Mouse (Mus musculus): ENCODE measurements around the gene Oaz3.

Oaz3 gene

GRCm38 (mm10) chr3:94443597-94443964, at the start of gene Oaz3:
Gene Oaz3 (minus strand): TSS chr3:94443915.
- in situ Hi-C loops (cut with MboI, MseI) = no loop called here

- in situ Hi-C loops (cut with MboI, MseI) = no loop called here
Observed at GRCm38 (mm10) chr3:94487581-94487980, 43.9 kb upstream of the Oaz3 start.

GRCm38 (mm10) chr3:94485922-94486321, 42.2 kb upstream of the Oaz3 start:
- in situ Hi-C loops (cut with MboI, MseI) = no loop called here

- in situ Hi-C loops (cut with MboI, MseI) = no loop called here
Observed at GRCm38 (mm10) chr3:94483790-94484439, 40.2 kb upstream of the Oaz3 start.

DNA sequence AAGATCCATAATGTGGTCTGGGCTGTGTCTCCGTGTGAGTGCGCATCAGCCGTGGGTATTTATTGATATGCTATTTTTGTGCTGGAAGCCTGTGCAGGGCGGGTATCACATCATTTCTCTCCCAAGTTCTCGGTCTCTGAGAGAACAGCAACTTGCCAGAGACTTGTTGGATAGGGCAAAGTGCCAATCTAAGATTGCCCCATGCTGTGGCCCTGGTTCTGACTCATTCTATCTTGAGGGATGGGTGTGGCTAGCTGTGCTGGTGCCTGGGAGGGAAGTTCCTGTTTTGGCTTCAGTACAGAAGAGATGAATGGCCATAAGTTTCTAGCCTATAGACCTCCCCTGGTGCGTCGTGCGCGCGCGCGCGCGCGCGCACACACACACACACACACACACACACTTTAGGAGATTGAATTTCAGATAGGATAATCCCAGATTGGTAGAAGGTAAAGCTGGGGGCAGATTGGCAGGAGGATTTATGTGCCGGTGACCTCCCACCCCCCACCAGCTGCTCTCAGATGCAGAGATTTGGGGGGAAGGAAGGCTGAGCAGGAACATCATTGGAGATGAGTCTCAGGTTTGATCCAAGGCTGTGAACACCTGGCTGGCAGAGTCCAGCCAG, 39.2 kb upstream of the Oaz3 start:
- in situ Hi-C loops (cut with MboI, MseI) = no loop called here

- in situ Hi-C loops (cut with MboI, MseI) = no loop called here
Observed at GRCm38 (mm10) chr3:94481429-94481828, 37.7 kb upstream of the Oaz3 start.

GRCm38 (mm10) chr3:94480291-94480884, 36.7 kb upstream of the Oaz3 start, which contains the start of gene Riiad1:
Gene Riiad1 (minus strand): TSS chr3:94480341.
- in situ Hi-C loops (cut with MboI, MseI) = no loop called here

DNA sequence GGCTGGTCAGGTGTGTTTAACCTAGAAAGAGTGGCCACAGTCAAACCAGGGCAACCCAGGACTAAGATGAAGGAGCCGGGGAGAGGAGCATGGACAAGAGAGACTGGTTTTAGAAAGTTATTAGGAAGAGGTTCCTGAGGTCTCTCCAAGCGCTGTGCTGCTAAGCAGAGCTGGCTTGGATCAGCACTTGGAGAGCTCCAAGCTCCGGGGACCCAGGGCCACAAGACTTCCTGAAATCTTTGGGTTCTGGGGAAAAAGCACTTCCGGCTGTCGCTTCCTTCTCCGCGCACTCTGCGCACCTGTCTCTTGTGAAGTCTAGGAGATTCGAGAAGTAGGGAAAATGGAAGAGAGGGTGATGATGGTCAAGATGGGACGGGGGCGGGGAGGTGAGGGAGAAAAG, 35.8 kb upstream of the Oaz3 start:
- in situ Hi-C loops (cut with MboI, MseI) = no loop called here

GRCm38 (mm10) chr3:94478591-94479169, 35.0 kb upstream of the Oaz3 start:
- in situ Hi-C loops (cut with MboI, MseI) = no loop called here

- in situ Hi-C loops (cut with MboI, MseI) = no loop called here
Observed at GRCm38 (mm10) chr3:94477981-94478422, 34.3 kb upstream of the Oaz3 start, which contains the start of gene Celf3. Gene Celf3 (plus strand): TSS chr3:94478295.

DNA sequence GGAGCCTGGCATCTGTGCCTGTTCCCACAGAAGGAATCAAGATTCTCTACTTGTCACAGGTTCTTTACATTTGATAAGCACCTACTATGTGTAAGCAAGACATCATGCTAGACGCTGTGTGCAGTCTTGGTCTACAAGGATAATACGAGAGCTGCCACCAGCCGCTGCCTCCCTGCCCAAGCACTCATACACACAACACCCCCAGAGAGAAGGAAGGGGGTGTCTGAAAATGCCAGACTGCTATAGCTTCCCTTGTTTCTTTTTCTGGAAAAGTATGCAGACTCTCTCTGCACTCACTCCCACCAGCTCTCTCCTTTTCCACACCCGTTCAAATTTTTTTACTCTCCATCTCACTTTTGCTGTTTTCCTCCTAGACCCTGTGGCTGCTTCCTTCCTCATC, 33.7 kb upstream of the Oaz3 start:
- in situ Hi-C loops (cut with MboI, MseI) = no loop called here

DNA sequence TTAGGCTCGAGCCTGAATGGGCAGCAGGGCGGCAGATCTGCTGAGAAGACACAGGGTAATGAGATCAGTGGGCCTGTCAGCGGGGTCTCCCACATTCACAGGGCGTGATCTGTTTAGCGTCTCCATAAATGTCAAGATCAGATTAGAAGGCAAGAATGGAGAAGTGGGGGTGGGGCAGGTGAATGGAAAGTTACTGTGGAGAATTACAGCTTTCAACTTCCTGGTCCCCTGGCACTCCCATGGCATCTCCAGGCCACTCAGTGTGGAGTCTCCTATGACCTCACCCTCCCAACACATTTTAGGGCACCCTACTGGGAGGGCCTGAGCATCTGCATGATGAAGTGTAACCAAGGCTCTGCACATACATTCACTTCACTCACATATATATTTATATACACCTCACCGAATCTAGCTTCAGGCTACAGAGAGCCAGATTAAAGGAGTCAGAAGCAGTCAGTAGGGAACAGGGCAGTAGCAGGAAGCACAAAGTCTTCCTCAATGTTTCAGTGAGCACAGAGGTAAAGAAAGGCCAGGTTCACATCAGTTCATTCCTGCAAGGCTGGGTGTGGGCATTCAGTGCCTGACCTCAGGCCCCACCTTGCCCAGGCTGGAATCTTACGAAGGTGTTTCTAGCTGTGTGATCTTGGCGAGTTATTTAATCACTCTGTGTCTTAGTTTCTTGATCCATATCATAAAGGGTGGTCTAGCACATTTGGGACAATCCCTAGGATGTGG, 32.8 kb upstream of the Oaz3 start:
- in situ Hi-C loops (cut with MboI, MseI) = no loop called here

DNA sequence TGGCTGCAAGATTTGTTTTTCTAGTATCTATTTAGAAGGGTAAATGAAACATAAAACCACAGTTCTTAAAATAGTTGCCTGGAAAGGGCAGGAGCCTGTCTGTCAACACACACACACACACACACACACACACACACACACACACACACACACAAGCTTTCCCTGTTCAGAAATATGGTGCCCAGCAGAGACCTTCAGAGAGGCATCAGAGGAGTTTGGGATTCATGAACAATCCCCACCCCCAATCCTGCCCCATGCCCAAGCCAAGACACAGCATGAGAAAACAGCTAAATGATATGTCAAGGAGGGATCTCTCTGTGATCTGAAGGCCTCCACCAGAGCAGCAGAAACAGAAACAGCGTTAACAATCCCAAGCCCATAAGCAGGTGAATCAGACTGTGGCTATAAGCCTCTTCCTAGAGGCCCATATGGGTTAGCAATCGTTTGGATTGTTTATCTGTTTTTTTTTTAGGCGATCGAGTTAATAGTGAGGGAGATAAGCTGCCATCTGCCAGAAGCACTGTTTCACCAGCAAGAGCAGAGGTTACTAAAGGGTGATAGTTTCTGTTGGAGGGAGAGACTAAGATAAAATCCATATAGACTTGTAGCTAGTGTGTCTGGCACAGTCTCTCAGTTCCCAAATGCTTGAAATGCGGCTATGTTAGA, 30.0 kb upstream of the Oaz3 start:
- in situ Hi-C loops (cut with MboI, MseI) = no loop called here

GRCm38 (mm10) chr3:94473115-94473505, 29.4 kb upstream of the Oaz3 start:
- in situ Hi-C loops (cut with MboI, MseI) = no loop called here

DNA sequence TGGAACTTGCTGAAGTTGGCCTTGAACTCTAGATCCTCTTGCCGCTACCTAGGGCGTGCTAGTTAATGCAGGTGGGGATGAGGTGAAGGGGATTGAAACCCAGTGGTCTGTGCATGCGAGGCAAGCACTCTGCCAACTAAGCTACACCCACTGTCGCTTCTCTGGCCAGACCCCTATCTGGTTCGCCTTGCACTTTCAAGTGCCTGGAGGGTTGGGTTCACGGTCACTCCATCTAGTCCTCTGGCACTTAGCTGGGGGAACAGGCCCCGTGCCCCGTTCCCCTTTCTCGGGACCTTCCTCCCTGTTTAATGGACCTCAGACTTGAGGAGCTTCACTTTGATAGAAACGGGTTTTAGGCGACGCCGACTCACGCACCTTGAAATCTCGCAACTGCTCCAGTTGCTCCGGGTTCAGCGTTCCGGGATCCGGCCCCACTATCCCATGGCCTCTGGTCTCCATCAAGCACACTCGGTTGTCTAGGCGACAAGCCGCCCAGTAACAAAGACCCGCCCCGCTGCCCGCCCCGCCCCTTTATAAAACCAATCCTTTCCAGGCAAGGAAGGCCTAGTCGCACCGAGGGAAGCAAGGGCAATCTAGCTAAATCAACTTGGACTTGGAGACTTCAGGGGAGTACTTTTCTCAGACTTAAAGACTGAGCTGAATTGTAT, 28.9 kb upstream of the Oaz3 start:
- in situ Hi-C loops (cut with MboI, MseI) = no loop called here

DNA sequence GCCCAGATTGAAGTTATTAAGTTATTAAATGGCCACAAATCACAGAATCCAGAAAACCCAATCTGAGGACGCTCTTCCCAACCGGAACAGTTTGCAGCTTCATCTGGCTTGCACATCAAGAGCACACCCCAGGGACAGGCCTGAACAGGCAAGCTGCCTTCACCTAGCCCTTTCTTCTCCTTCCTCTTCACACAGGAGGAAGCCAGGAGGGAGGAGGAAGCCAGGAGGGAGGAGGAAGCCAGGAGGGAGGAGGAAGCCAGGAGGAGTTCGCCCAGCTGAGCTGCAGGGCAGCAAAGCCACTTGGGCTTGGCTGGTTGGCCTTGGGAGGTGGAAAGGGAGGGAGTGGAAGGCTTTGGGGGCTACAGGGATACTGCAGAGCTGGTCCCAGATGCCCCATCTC, 25.2 kb upstream of the Oaz3 start:
- in situ Hi-C loops (cut with MboI, MseI) = no loop called here

GRCm38 (mm10) chr3:94465632-94466430, 22.1 kb upstream of the Oaz3 start:
- in situ Hi-C loops (cut with MboI, MseI) = no loop called here

GRCm38 (mm10) chr3:94463926-94464578, 20.3 kb upstream of the Oaz3 start:
- in situ Hi-C loops (cut with MboI, MseI) = no loop called here

DNA sequence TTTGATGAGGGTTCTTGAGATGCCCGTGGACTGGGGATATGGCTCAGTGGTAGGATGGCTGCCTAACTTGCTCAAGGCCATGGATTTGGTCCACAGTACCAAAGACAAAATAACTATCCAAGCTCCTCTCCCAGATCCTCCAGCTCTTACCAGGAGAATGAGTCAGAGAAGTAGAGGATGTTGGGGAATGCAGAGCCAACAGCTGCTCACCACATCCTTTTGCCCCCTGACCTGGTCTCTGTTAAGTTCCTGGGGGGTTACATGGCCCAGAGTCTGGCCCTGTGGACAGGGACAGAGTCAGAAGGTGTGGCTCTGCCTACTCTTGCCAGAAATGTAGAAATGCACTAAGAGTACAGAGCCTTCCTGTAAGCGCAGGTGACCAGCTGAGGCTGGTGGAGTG, 16.1 kb upstream of the Oaz3 start:
- in situ Hi-C loops (cut with MboI, MseI) = loop anchor here (5.0 kb wide), 1 partner anchor 93 kb away; no protein-coding TSS in a partner anchor

Data from T-helper 2 cell (primary cell).